Mouse (Mus musculus) myocyte (in vitro differentiated cells): Measurements from ENCODE around the gene Ogfod3.

Experiments used
- CEBPB ChIP-seq: IDR thresholded peaks from 2 replicates; pipeline ENCODE4 v1.6.1; 2011; ENCODE audit warnings: mild to moderate bottlenecking, moderate library complexity; ENCODE audit not compliant: poor library complexity, insufficient read depth, severe bottlenecking
- E2F4 ChIP-seq: IDR thresholded peaks from one replicate; pipeline ENCODE4 v1.6.1; 2011; ENCODE audit warnings: mild to moderate bottlenecking, control low read depth, moderate library complexity; ENCODE audit not compliant: insufficient read depth
- MAX ChIP-seq: IDR thresholded peaks from one replicate; pipeline ENCODE4 v1.6.1; 2011; ENCODE audit warnings: low read depth, mild to moderate bottlenecking, control low read depth
- MYOD1 ChIP-seq, 3 experiments: IDR thresholded peaks; one replicate each; pipeline ENCODE4 v1.6.1; 2011; ENCODE audit warnings: control low read depth in 2 of 3, low read depth in 2 of 3, mild to moderate bottlenecking in 2 of 3, moderate library complexity in 1 of 3; ENCODE audit not compliant: insufficient read length in 2 of 3, control insufficient read depth in 1 of 3
- MYOG ChIP-seq, 3 experiments: IDR thresholded peaks; one replicate each; pipeline ENCODE4 v1.6.1; 2011; ENCODE audit warnings: control low read depth in 2 of 3, low read depth in 2 of 3, mild to moderate bottlenecking in 2 of 3; ENCODE audit not compliant: insufficient read length in 2 of 3, control insufficient read depth in 1 of 3, insufficient read depth in 1 of 3
- POLR2A ChIP-seq: IDR thresholded peaks from one replicate; pipeline ENCODE4 v1.6.1; 2011; ENCODE audit warnings: low read depth, mild to moderate bottlenecking, control low read depth, moderate library complexity; ENCODE audit not compliant: insufficient read length
- POLR2AphosphoS2 ChIP-seq: IDR thresholded peaks from one replicate; pipeline ENCODE4 v1.6.1; 2011; ENCODE audit warnings: low read depth, control low read depth; ENCODE audit not compliant: insufficient read length
- SRF ChIP-seq: IDR thresholded peaks from one replicate; pipeline ENCODE4 v1.6.1; 2011; ENCODE audit warnings: low read depth; ENCODE audit not compliant: control insufficient read depth, insufficient read length
- TCF12 ChIP-seq: IDR thresholded peaks from one replicate; pipeline ENCODE4 v1.6.1; 2011; ENCODE audit warnings: mild to moderate bottlenecking, control low read depth; ENCODE audit not compliant: poor library complexity, insufficient read depth, severe bottlenecking
- USF1 ChIP-seq: IDR thresholded peaks from one replicate; pipeline ENCODE4 v1.6.1; 2011; ENCODE audit warnings: low read depth, mild to moderate bottlenecking, control low read depth, moderate library complexity

DNA sequence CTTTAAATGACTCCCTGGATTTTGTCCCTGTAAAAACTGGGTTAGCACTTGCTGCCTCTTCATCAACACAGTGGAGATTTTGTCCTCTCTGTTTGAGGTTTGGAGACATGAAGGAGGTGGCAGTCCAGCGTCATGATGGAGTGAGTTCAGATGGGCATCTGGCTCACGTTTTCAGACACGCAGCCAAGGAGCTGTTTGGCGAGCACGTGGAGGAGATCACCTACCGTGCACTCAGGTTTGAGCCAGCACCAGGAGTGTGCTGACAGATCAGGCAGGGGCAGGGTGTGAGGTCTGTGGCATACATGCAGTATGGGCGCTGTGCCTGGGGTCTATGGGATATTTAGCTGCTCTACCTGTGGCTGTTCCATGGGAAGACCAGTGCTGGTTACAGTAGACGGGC lies 45.7 kb upstream of the Ogfod3 start:
- no peak for TF ChIP-seq SRF
- TF ChIP-seq CEBPB, result no peak
- TF ChIP-seq MAX, result no peak
- TF ChIP-seq USF1, result no peak
- no peak for TF ChIP-seq MYOG (IDR thresholded peaks at IDR 0.05; ENCODE audit: control insufficient read depth in 1 of 3, insufficient read depth in 1 of 3, insufficient read length in 2 of 3, low read depth in 2 of 3)
- TF ChIP-seq POLR2A, result no peak
- no peak for TF ChIP-seq POLR2AphosphoS2
- no peak for TF ChIP-seq E2F4
- TF ChIP-seq MYOD1 (IDR thresholded peaks at IDR 0.05; ENCODE audit: control insufficient read depth in 1 of 3, insufficient read length in 2 of 3, low read depth in 2 of 3), result no peak
- TF ChIP-seq TCF12, result no peak
